Mouse (Mus musculus): ENCODE results near the gene Ppip5k1.

- TF ChIP-seq CTCF (IDR thresholded peaks at IDR 0.05; ENCODE audit: insufficient read depth, low read length) (no peak), POLR2A (IDR thresholded peaks at IDR 0.05; ENCODE audit: borderline replicate concordance, extremely low read depth, low read depth, low read length) (no peak)
These were observed 818 bp downstream of the Ppip5k1 start for GRCm38 (mm10) chr2:121354378-121354777.
